Mouse (Mus musculus) thymus, adult 2 months (tissue): Measurements from ENCODE around the gene Abi3.

Experiments used
- CTCF ChIP-seq: fragments of 200-500 bp; IDR thresholded peaks from 2 replicates; pipeline ENCODE4 v1.5.1; 2012; ENCODE audit warnings: mild to moderate bottlenecking, control low read depth, low read length, moderate library complexity, borderline replicate concordance; ENCODE audit not compliant: control insufficient read depth, poor library complexity, insufficient read depth; ENCODE audit errors: extremely low read depth
- POLR2A ChIP-seq: fragments of 200-500 bp; IDR thresholded peaks from 2 replicates; pipeline ENCODE4 v1.6.1; 2012; ENCODE audit warnings: mild to moderate bottlenecking, low read length, control low read depth, moderate library complexity; ENCODE audit not compliant: control insufficient read depth, poor library complexity, insufficient read depth; ENCODE audit errors: extremely low read depth

GRCm38 (mm10) chr11:95807884-95808283 is 34.4 kb downstream of the Abi3 start:
- TF ChIP-seq POLR2A (no peak), CTCF (no peak)
